Mouse (Mus musculus) left cerebral cortex, postnatal 14 days (tissue): Measurements from ENCODE around the gene Atad5. TPM values are rescaled to one million over a fixed set of nuclear protein-coding genes. Genes with fewer than 3 reads are reported as not detected.
"Not testable (repeated sequence)": the region's sequence is repeated elsewhere in the genome, so short reads cannot be mapped to it uniquely, and the experiment has no call there.

Source experiments
- DNase-seq, 2 experiments: peaks; one replicate each; pipeline ENCODE4 v3.0.0; 2021 to 2022; ENCODE audit warnings: low spot score in 2 of 2, mixed read lengths in 1 of 2
- intact Hi-C: fragments of 180-260 bp; cut with DNase I; formaldehyde crosslinking; loops from one replicate; pipeline ENCODE4 v1.15.1; 2025
- total RNA-seq, 2 experiments: library from RNA; stranded (reverse); gene quantifications; 2 replicates each; pipeline ENCODE4 v1.2.3; 2021

The Atad5 gene
- total RNA-seq, 2 experiments from 2014 or later: 3.0 to 3.9 TPM

- no peak for DNase-seq
- intact Hi-C loops: no loop called here
Measured at GRCm38 (mm10) chr11:80145787-80146275, 56.6 kb downstream of the Atad5 start.

GRCm38 (mm10) chr11:80147748-80148147, 58.5 kb downstream of the Atad5 start:
- intact Hi-C loops: no loop called here
- no peak for DNase-seq

GRCm38 (mm10) chr11:80148313-80148712, 59.1 kb downstream of the Atad5 start:
- DNase-seq: no peak
- intact Hi-C loops: no loop called here

- DNase-seq, intact Hi-C loops: not testable (repeated sequence)
Measured at GRCm38 (mm10) chr11:80148974-80149373, 59.8 kb downstream of the Atad5 start.

- DNase-seq: no peak
- intact Hi-C loops: no loop called here
Measured at GRCm38 (mm10) chr11:80149412-80150023, 60.3 kb downstream of the Atad5 start.

- intact Hi-C loops: no loop called here
- DNase-seq: no peak
Measured at GRCm38 (mm10) chr11:80150566-80150965, 61.4 kb downstream of the Atad5 start.

- intact Hi-C loops: no loop called here
- DNase-seq: no peak
Measured at GRCm38 (mm10) chr11:80151541-80151940, 62.3 kb downstream of the Atad5 start.

GRCm38 (mm10) chr11:80152376-80152775, 63.2 kb downstream of the Atad5 start:
- intact Hi-C loops: no loop called here

GRCm38 (mm10) chr11:80153857-80154495, 64.8 kb downstream of the Atad5 start, which contains the start of gene Adap2:
TSS of gene Adap2 (plus strand) at chr11:80154105.
- intact Hi-C loops: no loop called here
- DNase-seq: peak; percentile 70 to 78

More at GRCm38 (mm10) chr11:80152376-80152775, 63.2 kb downstream of the Atad5 start:
- DNase-seq: no peak

- DNase-seq: no peak
- intact Hi-C loops: no loop called here
Measured at GRCm38 (mm10) chr11:80154501-80154900, 65.3 kb downstream of the Atad5 start.

GRCm38 (mm10) chr11:80155541-80155940, 66.3 kb downstream of the Atad5 start:
- intact Hi-C loops: no loop called here
- no peak for DNase-seq

GRCm38 (mm10) chr11:80155961-80156360, 66.8 kb downstream of the Atad5 start:
- DNase-seq: no peak
- intact Hi-C loops: no loop called here

GRCm38 (mm10) chr11:80156841-80157240, 67.6 kb downstream of the Atad5 start:
- intact Hi-C loops: no loop called here
- DNase-seq: no peak

GRCm38 (mm10) chr11:80159018-80159417, 69.8 kb downstream of the Atad5 start:
- intact Hi-C loops: no loop called here
- no peak for DNase-seq

- no peak for DNase-seq
- intact Hi-C loops: no loop called here
Measured at GRCm38 (mm10) chr11:80161041-80161440, 71.8 kb downstream of the Atad5 start.

- intact Hi-C loops: no loop called here
- no peak for DNase-seq
Measured at GRCm38 (mm10) chr11:80163362-80164116, 74.3 kb downstream of the Atad5 start.

GRCm38 (mm10) chr11:80164224-80164623, 75.0 kb downstream of the Atad5 start:
- intact Hi-C loops: no loop called here
- no peak for DNase-seq

GRCm38 (mm10) chr11:80168121-80168520, 78.9 kb downstream of the Atad5 start:
- DNase-seq: no peak
- intact Hi-C loops: no loop called here

- intact Hi-C loops: no loop called here
- peak in 1 of 2 experiments; percentile 26 for DNase-seq
Measured at GRCm38 (mm10) chr11:80168611-80169249, 79.5 kb downstream of the Atad5 start.

- intact Hi-C loops: no loop called here
- no peak for DNase-seq
Measured at GRCm38 (mm10) chr11:80169629-80170028, 80.4 kb downstream of the Atad5 start.
